Mouse (Mus musculus) CH12F3 (cell line): Measurements from ENCODE around the gene Gga3.

Experiments used
- in situ Hi-C: fragments of 300-500 bp; cut with MboI; formaldehyde crosslinking; loops from 2 replicates; pipeline ENCODE4 v1.14.3; 2020; ENCODE audit warnings: low sequenced_read_pairs

Gga3 gene

DNA sequence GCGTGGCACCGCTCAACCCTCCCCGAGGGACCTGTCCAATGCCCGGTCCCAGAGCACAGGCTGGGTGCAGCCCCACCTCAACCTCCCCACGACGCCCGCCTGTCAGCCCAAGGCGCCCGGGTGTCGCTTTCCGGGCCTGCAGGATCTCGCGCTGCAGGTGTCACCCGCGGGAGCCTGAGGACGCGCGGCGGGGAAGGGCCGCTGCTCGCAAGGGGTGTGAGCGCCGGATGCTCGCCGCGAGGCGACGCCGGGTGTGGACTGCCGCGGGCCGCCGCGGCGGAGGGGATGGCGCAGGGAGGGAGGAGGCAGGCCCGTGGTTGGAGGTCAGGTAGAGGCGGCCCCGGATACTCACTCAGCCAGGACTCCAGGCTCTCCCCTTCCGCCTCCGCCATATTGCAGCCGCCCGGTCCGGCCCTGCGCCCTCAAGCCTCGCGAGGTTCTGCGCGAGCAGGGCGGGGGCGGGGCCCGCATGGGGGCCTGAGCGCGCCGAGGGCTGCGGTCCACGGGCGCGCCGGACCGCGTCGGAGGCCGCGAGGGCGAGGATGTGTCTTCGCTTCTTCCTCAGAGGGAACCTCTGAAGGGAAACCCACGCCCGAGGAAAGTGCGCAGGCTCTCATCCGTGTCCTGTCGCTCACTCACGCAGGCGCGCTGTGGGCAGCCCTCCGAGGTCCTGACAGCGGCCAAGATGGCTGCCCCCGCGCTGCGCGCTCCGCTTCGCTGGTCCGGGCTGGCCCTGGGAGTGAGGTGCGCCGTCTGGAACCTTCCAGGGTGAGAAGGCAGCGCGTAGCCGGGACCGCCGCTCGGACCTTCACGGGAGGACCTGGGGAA, at the start of gene Gga3, which contains the start of gene Mrps7:
Gga3 (minus strand) TSS at position 576 of the 828 bp plus-strand sequence.
Mrps7 (plus strand) TSS at position 450 of the 828 bp plus-strand sequence.
- in situ Hi-C loops, result no loop called here

DNA sequence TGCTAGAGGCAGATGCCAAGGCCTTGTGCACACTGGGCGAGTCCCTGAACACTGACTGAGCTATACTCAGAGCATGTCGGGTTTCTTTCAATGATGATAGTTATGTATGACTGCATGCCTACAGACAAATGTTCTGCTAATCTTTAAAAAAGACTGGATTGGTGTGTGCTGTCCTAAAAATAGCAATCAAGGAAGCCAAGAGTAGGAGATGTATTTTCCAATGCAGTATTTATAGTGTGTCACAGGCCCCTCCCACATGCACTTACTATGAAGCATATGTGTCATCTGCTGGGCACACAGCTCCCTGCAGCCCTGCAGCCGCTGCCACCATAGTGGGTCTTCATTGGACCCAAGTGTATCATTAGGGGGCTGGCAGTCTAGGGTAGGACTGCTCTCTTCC, 49.3 kb upstream of the Gga3 start:
- in situ Hi-C loops, result no loop called here

DNA sequence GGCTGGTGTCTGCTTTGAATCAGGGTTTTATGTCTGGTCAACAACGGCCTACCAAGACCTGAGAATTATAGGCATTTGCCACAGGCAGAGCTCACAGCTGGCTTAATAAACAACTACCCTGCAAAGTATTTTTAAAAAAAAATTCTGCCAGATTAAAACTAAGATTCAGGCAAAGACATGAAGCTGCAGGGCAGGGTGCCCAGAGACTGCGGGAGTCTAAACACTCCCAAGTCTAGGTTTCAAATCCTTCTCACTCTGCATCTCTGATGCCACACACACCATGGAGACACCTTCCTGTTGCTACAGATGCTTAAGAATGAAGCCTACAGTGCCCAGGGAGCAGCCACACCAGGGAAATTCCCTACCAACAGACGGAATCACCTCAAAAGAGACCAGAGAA, 47.8 kb upstream of the Gga3 start:
- in situ Hi-C loops, result no loop called here

GRCm38 (mm10) chr11:115649706-115650105, 45.9 kb upstream of the Gga3 start:
- in situ Hi-C loops, result loop anchor here (5.0 kb wide), 1 partner anchor 63 kb away; no protein-coding TSS in a partner anchor

DNA sequence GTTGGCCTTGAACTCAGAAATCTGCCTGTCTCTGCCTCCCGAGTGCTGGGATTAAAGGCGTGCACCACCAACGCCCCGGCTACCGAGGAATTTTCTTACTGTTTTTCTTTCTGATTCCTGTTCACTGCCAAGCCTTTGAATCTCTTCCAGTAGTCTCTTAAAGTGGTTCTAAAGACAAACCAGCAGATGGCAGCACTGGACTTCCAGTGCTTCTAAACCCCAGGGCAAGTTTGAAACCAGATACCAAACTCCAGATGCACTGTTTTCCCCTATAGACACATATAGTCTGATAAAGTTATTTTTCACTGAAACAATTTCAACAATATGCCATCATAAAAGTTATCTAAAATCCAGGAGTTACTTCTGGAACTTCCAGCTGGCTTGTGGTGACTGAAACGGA, 43.6 kb upstream of the Gga3 start:
- in situ Hi-C loops, result loop anchor here (5.0 kb wide), 1 partner anchor 65 kb away; no protein-coding TSS in a partner anchor

DNA sequence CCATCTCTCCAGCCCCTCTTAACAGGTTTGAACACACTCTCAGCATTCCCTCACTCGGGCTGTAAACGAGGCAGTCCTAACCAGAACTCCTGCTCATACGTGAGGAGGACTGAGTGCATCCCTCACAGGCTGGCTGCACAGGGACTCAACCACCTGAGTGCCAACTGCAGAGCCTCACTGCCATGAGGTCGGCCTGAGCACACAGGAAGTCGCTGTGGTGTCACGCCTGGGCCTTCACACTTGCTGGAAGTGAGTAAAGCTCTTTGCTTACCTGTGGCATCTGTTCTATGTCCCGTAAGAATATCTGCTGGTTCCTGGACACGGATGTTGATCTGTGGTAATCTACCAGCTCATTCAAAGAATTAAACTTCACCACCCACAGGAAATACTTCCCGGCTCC, 42.6 kb upstream of the Gga3 start:
- in situ Hi-C loops, result loop anchor here (5.0 kb wide), 1 partner anchor 66 kb away; no protein-coding TSS in a partner anchor

DNA sequence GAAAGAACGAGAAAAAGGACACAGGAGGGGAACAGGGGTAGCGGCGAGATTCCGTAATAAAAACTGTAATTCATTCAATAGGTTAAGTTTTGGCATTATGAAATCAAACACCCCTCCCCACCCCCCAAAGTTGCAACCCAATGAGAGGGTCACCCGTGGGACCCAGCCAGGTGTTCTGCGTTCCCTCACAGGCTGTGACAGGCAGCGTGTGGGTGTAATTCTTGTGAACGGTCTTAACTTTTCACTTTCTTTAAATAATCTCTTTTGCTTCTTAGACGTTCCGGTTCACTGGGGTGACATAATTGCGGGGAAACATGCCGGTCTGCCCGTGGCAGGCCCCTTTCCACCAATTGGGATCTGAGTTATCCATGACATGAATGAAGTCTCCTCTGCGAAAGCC, 41.6 kb upstream of the Gga3 start:
- in situ Hi-C loops, result loop anchor here (5.0 kb wide), 1 partner anchor 67 kb away; no protein-coding TSS in a partner anchor

DNA sequence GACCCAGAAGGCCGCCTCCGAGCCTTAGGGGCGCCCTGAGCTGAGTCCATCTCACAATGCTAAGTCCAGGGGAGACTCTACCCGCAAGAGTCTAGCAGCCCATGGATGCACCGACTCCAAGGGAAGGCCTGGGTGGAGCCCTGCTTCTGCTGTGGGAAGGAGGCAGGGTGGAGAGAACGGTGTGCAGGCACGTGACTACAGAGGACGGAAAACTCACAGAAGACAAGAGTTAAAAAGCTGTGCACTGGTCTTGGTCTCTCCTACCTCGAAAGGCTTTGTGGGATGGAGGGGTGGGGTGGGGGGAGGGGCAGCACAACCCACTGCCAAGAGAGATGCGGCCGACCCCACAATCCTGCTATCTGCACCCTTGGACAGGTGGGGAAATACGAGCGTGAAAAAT, 40.5 kb upstream of the Gga3 start:
- in situ Hi-C loops, result no loop called here

GRCm38 (mm10) chr11:115643265-115643664, 39.4 kb upstream of the Gga3 start:
- in situ Hi-C loops, result no loop called here

GRCm38 (mm10) chr11:115642705-115643104, 38.9 kb upstream of the Gga3 start:
- in situ Hi-C loops, result no loop called here

DNA sequence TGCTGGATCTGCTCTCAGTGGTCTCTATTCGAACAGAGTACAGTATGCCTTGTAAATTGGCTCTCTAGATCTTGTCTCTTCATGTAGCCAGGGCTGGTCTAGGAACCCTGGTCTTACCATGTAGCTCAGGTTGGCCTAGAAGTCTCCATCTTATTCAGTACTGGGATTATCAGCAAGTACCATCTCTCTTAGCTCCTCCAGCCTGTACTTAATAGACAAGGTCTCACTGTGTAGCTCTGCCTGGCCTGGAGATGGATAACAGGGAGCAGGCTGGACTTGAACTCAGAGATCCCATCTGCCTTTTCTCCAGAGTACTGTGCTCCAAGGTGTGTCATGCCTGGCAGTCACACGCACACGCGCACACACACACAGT, 37.8 kb upstream of the Gga3 start:
- in situ Hi-C loops, result no loop called here

DNA sequence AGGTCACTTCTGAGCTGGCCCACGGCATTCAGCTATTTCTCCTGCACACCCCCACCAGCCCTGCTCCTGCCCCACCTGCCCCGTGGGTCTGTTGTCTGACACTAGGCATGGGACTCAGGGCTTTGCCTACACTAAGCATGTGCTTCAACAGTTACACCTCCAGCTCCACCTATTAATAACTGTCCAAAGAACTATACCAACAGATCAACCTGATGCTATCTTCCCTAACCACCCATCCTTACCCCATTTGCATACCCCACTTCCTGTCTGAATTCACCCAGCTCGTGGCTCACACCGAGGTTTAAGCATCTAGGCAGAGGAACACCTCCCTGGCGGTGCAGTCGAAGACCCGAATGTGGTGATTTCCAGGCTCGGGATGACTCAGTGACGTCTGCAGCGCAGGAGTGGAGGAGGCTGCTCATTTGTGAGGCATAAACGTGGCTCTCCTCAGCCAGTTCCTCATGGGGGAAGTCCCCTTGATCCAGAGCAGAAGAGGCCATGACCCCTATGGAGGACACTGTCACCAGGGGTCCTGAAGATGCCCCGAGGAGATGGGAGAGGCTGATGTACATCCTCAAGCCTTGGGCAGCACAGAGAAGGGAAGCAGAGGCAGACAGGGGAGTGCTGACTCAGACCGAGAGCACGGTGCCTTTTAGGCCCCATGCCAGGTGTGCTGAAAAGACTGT, 37.3 kb upstream of the Gga3 start:
- in situ Hi-C loops, result no loop called here

- in situ Hi-C loops, result no loop called here
Observed at GRCm38 (mm10) chr11:115640311-115640828, 36.5 kb upstream of the Gga3 start.

GRCm38 (mm10) chr11:115639540-115639939, 35.7 kb upstream of the Gga3 start:
- in situ Hi-C loops, result no loop called here

DNA sequence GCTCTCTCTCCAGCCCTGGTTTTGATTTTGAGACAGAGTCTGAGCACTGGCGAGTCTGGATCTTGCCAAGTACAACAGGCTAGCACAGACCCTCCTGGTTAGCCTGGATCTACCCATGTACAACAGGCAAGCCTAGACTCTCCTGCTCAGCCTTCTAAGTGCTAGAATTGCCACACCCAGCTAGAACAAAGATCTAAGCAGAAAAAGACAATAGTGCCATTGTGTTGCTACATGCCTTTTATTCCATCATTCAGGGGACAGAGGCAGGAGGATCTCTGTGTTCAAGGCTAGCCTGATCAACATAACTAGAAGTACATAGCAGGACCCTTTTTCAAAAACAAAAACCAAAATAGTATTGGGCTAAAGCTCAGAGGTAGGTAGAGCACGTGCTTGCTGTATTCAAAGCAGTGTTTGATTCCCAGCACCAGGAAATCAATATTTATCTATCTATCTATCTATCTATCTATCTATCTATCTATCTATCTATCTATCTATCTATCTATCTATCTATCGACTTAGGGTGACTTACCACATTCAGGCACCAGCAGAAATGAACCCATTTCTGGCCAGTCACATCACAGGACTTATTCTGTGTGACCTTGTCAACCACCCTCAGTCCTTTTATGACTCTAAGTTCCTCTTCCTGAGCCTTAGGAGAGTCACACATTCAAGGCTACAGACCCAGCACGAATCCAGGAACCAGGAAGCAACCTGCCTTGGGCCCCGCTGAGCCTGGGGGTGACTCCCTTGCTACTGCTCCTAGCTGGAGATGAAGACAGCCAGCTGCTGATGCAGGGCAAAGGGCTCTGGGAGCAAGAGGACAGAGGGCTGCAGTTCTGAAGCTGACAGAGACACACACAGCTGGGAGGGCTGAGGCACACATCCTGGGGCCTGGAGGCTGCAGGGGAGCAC, 34.9 kb upstream of the Gga3 start:
- in situ Hi-C loops, result no loop called here

DNA sequence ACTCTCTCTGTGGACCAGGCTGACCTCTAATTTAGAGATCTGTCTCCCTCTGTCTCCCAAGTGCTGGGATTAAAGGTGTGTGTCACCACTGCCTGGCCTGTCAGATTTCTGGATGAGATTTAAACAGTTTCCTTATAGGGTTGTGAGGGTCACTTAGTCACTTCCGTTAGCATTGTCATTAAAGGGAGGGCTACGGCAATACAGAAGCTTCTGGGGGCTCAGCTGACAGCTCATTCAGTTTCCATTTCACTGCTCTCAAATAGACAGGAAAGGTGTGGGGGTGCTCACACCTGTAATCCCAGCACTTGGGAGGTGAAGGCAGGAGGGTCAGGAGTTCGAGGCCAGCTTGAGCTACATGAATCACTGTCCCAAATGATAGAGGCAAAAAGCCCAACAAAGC, 33.1 kb upstream of the Gga3 start:
- in situ Hi-C loops, result no loop called here

DNA sequence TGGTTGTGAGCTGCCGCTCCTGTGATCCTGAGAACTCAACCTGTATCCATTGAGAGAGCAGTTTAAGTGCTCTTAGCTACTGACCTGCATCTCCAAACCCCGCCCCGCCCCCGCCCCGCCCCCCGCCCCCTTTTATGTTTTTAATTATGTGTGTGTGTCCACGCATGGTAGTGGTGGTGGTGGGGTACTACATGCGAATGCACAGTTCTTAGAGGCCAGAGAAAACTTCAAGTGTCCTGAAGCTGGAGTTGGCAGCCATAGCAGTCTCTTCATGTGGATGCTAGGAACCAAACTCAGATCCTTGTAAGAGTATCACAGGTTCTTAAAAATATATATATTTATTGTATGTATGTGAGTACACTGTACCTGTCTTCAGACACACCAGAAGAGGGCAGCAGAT, 31.6 kb upstream of the Gga3 start:
- in situ Hi-C loops, result no loop called here

DNA sequence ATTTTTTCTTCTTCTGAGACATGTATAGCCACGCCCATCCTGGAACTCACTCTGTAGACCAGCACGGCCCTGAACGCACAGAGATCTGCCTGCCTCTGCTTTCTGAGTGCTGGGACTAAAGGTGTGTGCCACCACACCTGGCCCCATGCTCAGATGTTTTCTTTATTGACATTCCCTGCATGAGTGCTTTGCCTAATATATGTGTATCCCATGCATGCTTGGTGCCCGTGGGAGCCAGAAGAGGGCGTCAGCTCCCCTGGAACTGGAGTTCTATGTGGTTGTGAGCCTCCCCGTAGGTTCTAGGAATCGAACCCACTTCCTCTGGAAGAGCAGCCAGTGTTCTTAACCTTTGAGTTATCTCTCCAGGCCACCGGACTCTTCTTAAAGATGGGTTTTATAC, 31.2 kb upstream of the Gga3 start:
- in situ Hi-C loops, result no loop called here

DNA sequence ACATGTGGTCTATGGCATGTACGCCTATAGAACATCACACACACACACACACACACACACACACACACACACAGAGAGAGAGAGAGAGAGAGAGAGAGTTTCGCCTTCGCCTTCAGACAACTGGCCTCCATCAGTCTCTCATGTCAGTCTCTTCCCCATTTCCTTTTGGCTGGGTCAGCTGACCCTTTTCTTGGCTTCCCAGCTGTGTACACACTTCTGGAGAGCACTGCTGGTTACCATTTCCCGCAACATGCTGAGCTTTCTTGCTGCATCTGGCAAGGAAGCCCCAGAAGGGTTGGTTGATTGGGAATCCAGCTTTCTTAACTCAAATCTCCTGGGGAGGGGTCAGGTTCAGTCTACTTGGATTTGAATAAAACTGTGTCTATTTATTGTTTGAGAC, 30.3 kb upstream of the Gga3 start:
- in situ Hi-C loops, result no loop called here

GRCm38 (mm10) chr11:115632862-115633261, 29.0 kb upstream of the Gga3 start:
- in situ Hi-C loops, result no loop called here

DNA sequence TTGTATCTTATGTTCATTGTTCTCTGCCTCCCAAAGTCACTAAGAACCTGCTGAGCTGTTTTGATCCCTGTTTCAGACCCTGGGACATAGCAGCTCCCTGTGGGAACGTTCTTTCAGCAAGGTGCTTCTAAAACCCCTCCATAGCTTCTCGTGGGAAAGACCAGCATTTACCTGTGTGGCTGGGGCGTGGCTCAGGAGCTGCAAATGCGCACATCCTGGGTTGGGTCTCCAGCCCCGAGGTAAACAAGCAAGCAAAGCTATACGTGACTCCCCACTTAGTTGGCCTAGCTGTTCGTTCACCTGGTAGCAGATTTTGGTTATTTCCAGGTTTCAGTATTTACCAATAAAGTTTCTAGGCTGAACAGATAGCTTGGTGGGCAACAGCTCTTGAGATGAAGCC, 28.4 kb upstream of the Gga3 start:
- in situ Hi-C loops, result no loop called here
